Mouse (Mus musculus): Measurements from ENCODE around the gene Fgfr2.
A peak's percentile ranks its signal among the peaks of the same experiment; 100 is the strongest.

DNA sequence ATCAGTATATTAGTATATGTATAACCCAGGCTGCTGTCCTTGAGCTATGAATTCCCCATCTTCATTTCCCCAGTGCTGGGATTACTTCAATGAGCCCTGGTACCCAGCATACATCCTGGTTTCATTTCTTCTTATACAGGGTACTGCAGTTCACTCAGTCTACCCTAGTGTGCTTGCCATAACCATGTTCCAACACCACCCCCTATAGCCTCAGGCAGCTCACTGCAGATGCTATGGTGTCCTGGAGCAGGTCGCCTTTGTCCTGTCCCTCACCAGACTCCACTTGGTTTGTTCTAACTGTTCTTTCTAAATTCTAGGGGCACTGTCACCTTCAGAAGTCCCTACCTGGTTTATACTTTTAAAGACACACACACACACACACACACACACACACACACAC lies 2080.5 kb downstream of the Fgfr2 start:
- peak; percentile 42 for TF ChIP-seq CTCF (IDR thresholded peaks at IDR 0.05; ENCODE audit: low read depth)
- TF ChIP-seq EP300 (IDR thresholded peaks at IDR 0.05; ENCODE audit: low read depth) = no peak

All from liver, postnatal 0 days (tissue).